Mouse (Mus musculus): Measurements from ENCODE around the gene Pcdh18. TPM values are rescaled to one million over a fixed set of nuclear protein-coding genes. Genes with fewer than 3 reads are reported as not detected.

Gene Pcdh18
- polyA plus RNA-seq, 1 experiment from 2014 or later = 39.8 TPM

DNA sequence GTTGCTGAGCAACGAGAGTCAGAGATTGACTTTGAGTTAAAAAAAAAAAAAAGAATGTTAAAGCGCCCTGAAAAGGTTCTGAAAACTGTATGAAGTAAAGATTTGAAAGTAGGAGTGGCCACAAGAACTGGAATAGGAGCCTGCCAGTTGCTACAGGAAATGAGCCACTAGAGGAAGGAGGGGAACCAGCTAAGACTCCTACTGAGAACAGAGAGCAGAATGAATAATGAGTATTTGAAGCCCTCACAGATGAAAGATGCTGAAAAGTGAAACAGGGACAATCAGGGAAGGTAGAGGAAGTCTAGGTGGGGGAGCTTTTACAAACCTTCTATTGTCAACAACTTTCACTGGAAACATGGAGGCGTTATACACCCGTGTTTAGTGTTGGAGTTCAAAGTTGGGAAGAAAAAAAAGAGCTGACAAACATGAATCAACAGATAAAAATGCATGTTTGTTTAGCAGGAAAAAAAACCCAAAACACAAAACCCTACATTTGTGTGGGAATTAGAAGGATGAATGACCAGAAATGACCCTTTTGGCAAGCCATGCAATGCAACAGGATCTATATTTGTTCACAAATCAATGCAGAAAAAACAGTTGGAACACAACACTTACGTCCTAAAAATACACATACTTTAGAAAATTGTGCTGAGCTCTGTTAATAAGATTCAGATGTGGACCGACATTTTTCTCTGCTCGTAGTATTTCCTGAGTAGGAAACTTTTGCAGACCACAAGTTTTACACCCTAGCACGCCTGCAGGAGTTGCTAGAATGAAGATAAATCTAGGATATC lies 7.4 kb downstream of the Pcdh18 start:
- Histone ChIP-seq H3K4me3 (replicated peaks) (no peak overlapping the region), H3K4me2 (replicated peaks) (0 out of 2 replicates have a peak overlapping the region, but pooled peaks have one; percentile 1), H3K9ac (replicated peaks) (no peak overlapping the region), H3K9me3 (no peaks in the 10 kb centered on the region), H3K4me1 (replicated peaks) (peaks cover 54% of the 10 kb centered on the region), H3K27me3 (no peaks in the 10 kb centered on the region), H3K27ac (no peak overlapping the region; the same call in 1 of the 2 replicates), H3K36me3 (peaks cover 39% of the 10 kb centered on the region)
- 64% methylated on average over 8 of the region's 8 CpGs for WGBS
- no peak for ATAC-seq

DNA sequence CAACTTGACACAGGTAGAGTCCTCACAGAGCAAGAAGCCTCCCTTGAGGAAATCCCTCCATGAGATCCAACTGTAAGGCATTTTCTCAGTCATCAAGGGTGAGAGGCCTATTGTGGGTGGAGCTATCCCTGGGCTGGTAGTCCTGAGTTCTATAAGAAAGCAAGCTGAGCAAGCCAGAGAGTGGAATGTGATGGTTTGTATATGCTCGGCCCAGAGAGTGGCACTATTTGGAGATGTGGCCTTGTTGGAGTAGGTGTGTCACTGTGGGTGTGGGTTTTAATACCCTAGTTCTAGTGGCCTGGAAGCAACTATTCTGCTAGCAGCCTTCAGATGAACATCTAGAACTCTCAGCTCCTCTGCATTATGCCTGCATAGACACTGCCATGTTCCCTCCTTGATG lies 9.1 kb downstream of the Pcdh18 start:
- Histone ChIP-seq H3K36me3 (peaks cover 46% of the 10 kb centered on the region), H3K27ac (no peak overlapping the region), H3K27me3 (no peaks in the 10 kb centered on the region), H3K4me3 (replicated peaks) (no peak overlapping the region), H3K4me2 (replicated peaks) (no peak overlapping the region), H3K9me3 (no peaks in the 10 kb centered on the region), H3K9ac (replicated peaks) (no peak overlapping the region), H3K4me1 (replicated peaks) (peaks cover 39% of the 10 kb centered on the region)
- no peak for ATAC-seq
- 90% methylated on average over 1 of the region's 1 CpGs for WGBS

DNA sequence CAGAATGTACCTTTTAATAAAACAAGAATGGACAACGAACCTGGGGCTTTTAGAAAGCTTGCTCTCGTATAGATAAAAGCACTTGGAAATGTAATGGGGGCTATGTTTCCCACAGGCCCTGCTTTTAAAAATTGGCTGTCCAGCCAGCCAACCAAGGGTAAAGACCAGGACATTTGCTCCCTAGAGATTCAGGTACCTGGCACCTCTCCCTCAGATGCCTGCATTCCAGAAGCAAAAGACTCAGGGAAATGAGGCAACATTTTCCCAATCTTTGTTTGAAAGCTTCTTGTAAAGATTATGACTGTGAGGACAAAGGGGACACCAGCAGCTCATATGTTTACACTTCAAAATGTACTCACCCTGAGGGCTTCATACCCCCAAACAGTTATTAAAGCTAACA lies 18.1 kb downstream of the Pcdh18 start:
- H3K4me3 ChIP-seq (replicated peaks) = no peak overlapping the region
- no peaks in the 10 kb centered on the region for H3K4me1 ChIP-seq (replicated peaks)
- H3K27me3 ChIP-seq = no peaks in the 10 kb centered on the region
- WGBS = 72% methylated on average over 2 of the region's 2 CpGs
- H3K9ac ChIP-seq (replicated peaks) = no peak overlapping the region
- no peak overlapping the region for H3K27ac ChIP-seq
- H3K9me3 ChIP-seq = no peaks in the 10 kb centered on the region
- no peak for ATAC-seq
- peaks cover 5% of the 10 kb centered on the region; the same call in 1 of the 2 replicates for H3K36me3 ChIP-seq
- H3K4me2 ChIP-seq (replicated peaks) = no peak overlapping the region

DNA sequence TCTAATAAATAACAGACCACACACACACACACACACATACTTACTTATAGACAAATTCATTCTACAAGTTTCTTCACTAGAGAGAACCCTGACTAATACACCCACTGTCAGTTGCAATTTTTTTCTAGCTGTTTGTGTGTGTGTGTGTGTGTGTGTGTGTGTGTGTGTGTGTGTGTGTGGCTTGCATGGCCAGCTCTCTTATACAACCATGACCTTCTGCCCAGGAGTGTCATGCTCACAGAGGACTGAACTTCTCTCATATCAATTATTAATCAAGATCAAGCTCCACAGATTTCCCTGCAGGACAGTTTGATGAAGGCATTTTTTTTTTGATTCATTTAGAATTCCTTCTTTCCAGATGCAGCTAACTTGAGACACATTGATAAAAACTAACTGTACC lies 18.6 kb downstream of the Pcdh18 start:
- Histone ChIP-seq H3K4me1 (replicated peaks) (no peaks in the 10 kb centered on the region), H3K27me3 (no peaks in the 10 kb centered on the region), H3K9me3 (no peaks in the 10 kb centered on the region)

DNA sequence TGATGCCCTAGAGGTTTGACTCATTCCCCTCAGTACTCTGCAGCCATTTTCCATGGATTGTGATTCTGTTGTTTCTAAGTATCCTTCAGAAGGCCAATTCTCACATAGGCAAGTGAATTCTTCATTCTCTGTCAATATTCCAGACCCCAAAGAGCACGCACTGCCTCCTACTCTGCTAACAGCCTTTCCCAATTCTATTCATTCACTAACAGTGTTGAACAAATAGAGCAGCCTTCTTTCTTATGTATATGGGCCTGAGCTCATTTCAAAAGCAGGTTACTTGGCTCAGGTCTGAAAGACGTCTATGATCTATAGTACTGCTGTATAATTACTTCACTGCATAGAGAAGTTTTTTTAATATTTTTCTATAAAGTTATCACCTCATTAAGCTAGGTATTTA lies 50.6 kb downstream of the Pcdh18 start:
- Histone ChIP-seq H3K4me1 (replicated peaks) (peaks cover 6% of the 10 kb centered on the region; the same call in 1 of the 2 replicates), H3K36me3 (no peaks in the 10 kb centered on the region), H3K27ac (no peak overlapping the region), H3K9ac (replicated peaks) (no peak overlapping the region), H3K4me2 (replicated peaks) (no peak overlapping the region), H3K27me3 (no peaks in the 10 kb centered on the region), H3K4me3 (replicated peaks) (no peak overlapping the region), H3K9me3 (no peaks in the 10 kb centered on the region)
- WGBS = 10% methylated on average over 2 of the region's 2 CpGs
- 0 out of 2 replicates have a peak, but pooled peaks have one; percentile 30 for ATAC-seq

More for the DNA sequence above, 18.6 kb downstream of the Pcdh18 start:
- H3K4me2 ChIP-seq (replicated peaks) = no peak overlapping the region
- no peak overlapping the region for H3K27ac ChIP-seq
- peaks cover 2% of the 10 kb centered on the region; the same call in 1 of the 2 replicates for H3K36me3 ChIP-seq
- no peak for ATAC-seq
- no peak overlapping the region for H3K9ac ChIP-seq (replicated peaks)
- H3K4me3 ChIP-seq (replicated peaks) = no peak overlapping the region

DNA sequence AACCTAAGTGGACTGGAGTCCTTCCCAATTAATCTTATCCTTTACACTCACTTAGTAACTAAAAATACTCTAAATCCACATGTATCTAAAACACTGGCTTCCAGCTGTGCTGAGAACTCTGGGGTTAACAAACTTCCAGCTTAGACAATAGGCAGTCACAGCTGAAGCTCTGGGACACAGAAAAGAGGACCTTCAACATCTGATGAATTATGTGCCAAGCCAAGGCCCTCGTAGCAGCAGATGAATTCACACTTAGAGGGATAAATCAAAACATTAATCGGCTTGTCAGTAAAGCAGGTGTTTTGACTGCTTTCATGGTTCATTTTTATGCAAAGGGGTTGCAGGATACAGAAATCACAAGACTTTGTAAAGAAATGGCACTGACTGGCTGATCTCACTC lies 57.2 kb downstream of the Pcdh18 start:
- no peaks in the 10 kb centered on the region for H3K9me3 ChIP-seq
- H3K4me3 ChIP-seq (replicated peaks) = no peak overlapping the region
- 14% methylated on average over 2 of the region's 2 CpGs for WGBS
- peaks cover 6% of the 10 kb centered on the region for H3K4me1 ChIP-seq (replicated peaks)
- no peaks in the 10 kb centered on the region for H3K36me3 ChIP-seq
- no peak overlapping the region for H3K4me2 ChIP-seq (replicated peaks)
- no peak for ATAC-seq
- H3K27ac ChIP-seq = no peak overlapping the region
- H3K27me3 ChIP-seq = no peaks in the 10 kb centered on the region
- no peak overlapping the region for H3K9ac ChIP-seq (replicated peaks)
